Mouse (Mus musculus) stomach, postnatal 0 days (tissue): ENCODE results near the gene Gfod2.

ENCODE experiments used
- CTCF ChIP-seq: IDR thresholded peaks from 2 replicates; pipeline ENCODE4 v1.5.1; 2016; ENCODE audit warnings: antibody characterized with exemption, low read depth, mild to moderate bottlenecking, moderate library complexity
- EP300 ChIP-seq: optimal IDR thresholded peaks from 2 replicates; pipeline ENCODE3; 2016; ENCODE audit warnings: antibody characterized with exemption

GRCm38 (mm10) chr8:105702001-105702401, 56.5 kb downstream of the Gfod2 start:
- TF ChIP-seq CTCF (no peak), EP300 (no peak)
